Comparison of ENCODE assay signal across 27 mouse cellular contexts in the genomic region with DNA sequence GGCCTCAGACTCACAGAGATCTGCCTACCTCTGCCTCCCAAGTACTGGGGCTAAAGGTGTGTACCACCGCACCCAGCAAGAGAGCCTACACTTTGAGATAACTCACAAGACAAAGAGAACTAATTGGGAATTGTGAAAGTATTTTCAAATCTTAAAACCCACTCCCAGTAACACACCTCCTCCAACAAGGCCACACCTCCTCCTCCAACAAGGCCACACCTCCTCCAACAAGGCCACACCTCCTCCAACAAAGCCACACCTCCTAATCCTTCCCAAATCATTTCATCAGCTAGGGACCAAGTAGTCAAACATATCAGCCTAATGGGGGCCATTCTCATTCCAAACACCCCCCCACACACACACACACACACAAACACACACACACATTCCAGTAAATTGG.
"Had no signal": no experiment of that assay in that cellular context is flagged by ENCODE, and none has a peak within 500 bp of the region (broad histone marks: within the 10 kb centered on the region; RNA-seq: fewer than 3 reads in every experiment).

No protein-coding gene starts in this region.

- H3K4me3 ChIP-seq: limb, embryonic 10.5 days; limb, embryonic 12.5 days; limb, embryonic 13.5 days; limb, embryonic 15.5 days; liver, embryonic 12.5 days; liver, embryonic 13.5 days; liver, embryonic 15.5 days; lung, embryonic 15.5 days; megakaryocyte, embryonic 14.5 days; midbrain, embryonic 10.5 days; midbrain, embryonic 12.5 days; midbrain, embryonic 13.5 days; midbrain, embryonic 15.5 days; myocyte; neural tube, embryonic 12.5 days had no signal

- H3K27ac ChIP-seq: limb, embryonic 10.5 days; limb, embryonic 12.5 days; limb, embryonic 13.5 days; limb, embryonic 15.5 days; liver, embryonic 12.5 days; liver, embryonic 13.5 days; liver, embryonic 14.5 days; liver, embryonic 15.5 days; lung, embryonic 15.5 days; macrophage; midbrain, embryonic 13.5 days; midbrain, embryonic 15.5 days; neural tube, embryonic 12.5 days had no signal

- DNase-seq: left cerebral cortex, postnatal 4 days; liver; liver, embryonic 13.5 days; liver, postnatal 0 days; lung, adult 18-20 months; lung, adult 2 months; lung, embryonic 14.5 days; lung, postnatal 10 days; lung, postnatal 14 days; lung, postnatal 36 days; midbrain, embryonic 14.5 days had no signal
